Mouse (Mus musculus): ENCODE results near the gene Nfe2l2.

Gene Nfe2l2

DNA sequence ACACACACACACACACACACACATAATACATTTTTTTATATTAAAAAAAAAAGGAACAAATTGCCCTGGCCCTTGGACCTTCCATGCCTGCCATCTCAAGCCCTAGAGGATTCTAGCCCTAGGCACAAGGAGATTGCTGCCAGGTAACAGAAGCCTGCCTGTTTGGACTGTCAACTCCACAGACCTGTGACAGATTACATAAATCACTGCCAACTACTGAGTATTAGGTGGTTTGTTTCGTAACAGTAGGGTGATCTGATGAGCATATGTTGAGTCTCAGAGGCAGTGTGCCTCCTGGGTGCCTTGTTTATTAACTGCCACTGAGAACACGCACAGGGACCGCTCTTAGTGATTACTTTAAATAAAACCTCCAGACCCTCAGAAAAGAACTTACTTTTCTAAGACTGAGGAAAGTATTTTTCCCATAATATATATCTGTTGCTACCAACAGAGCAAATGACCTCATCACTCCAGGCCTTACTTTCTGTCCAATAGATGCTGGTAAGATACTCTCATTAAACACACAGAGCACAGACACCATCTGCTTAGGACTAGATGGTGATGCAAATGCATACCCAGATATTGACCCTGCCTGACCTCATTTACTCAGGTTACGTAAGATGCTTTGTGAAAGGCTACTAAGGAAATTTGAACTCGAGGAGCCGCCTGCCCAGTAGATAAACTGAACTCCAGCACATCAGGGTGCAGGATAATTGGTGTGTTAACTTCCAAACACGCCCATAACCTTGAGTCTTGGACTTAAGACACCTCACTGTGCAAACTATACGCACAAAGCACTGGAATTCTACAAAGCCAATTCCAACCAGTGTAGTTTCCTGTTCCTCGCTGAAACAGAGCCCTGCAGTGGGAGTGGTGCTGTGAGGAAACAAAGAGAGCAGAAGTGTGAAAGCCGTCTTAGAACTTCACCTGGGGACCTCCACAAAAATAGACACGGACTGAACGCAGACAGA lies 11.9 kb upstream of the Nfe2l2 start:
- peak in 1 of 2 experiments; percentile 55 for DNase-seq (ENCODE audit: inconsistent age in 2 of 2, low spot score in 1 of 2)

DNA sequence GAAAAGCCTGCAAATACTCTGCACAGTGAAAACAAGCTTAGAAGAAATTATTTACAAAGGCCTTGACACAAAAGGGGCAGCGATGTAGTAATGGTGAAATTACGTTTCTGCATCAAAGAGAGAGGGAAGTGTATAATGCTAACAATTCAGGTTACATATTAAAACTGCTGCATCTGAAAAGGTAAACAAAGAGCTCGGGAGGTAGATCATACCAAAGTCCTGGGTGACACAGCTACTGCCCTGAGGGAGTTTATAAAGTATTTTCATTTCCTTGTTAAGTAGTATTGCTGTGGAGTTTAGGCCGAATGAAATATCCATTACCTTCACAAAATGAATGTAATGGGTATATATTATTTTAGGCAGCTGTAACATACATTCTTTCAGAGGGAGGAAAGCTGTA lies 10.3 kb upstream of the Nfe2l2 start:
- DNase-seq (ENCODE audit: inconsistent age in 2 of 2, low spot score in 1 of 2) = no peak

DNA sequence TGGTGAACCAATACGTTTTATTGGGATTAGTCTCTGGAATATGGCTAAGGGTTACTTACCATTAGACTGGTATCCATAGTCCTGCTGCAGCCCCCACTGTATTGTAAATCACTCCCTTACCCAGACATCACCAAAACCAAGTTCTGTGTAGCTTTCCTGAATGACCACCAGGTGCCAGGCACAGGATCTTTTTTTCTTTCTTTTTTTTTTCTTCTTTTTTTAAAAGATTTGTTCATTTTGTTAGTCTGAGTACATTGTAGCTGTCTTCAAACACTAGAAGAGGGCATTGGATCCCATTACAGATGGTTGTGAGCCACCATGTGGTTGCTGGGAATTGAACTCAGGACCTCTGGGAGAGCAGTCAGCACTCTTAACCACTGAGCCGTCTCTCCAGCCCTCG lies 8.6 kb upstream of the Nfe2l2 start:
- DNase-seq (ENCODE audit: inconsistent age in 2 of 2, low spot score in 1 of 2) = no peak

DNA sequence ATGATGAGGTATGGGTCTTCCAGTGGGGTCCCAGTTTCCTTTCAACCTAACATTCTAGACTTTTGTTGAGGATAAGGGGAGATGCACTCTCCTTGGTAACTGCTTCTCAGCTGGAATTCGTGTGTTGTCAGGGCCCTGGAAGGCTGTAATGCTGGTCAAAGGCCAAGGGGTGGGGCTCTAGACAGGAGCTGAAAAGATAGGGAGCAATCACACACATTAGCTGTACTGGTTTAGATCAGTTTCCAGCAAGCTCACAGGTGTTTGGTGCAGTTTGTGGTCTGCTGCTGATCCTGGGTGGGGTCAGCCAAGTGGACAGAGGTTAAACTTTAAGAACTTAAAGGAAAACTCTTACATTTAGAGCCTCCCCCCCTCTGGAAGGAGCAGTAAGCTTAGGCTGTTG lies 3.0 kb upstream of the Nfe2l2 start:
- DNase-seq (ENCODE audit: inconsistent age in 2 of 2, low spot score in 1 of 2) = peak in 1 of 2 experiments; percentile 57

DNA sequence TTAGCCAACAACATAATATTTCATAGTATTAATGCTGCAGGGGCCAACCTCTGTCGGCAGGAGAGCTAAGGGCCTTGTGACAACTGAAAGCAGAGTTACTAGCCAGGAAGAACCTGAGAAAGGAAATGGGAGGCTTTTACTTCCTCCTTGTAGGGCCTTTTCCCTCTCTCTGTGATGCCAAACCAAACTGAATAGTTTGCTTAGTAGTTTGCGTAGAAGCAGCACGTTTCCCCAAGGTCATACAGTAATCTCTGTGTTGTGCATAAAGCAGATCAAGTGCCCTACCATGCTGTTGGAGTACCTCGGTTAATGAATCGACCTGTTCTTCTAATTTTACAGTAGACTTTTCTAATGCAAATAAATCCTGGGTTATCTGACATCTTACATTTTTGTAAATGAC lies 2.0 kb upstream of the Nfe2l2 start:
- DNase-seq (ENCODE audit: inconsistent age in 2 of 2, low spot score in 1 of 2) = no peak

DNA sequence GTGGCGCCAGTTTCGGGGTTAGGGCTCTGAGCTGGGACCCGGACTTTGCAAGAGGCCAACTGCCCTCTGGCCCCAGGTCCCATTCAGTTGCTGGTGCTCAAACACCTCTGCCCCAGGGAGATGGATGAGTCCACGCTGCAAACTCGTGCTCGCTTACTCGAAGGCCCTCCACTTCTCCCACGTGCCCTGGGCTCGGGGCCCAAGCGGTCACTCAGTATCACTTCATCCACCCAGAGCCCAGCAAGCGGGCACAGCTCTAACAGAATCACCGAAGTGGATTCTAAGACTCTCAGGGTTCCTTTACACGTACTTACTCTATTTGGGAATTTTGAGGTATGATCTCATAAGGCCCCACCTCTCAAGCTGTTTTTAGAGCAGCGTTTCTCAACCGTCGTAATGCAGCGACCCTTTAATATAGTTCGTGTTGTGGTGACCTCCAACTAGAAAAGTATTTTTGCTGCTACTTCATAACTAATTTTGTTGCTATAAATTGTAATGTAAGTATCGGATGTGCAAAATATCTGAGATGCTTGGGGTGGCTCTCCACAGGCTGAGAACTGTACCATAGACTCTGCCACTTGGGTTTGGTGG lies 816 bp upstream of the Nfe2l2 start:
- peak in 1 of 2 experiments; percentile 10 for DNase-seq (ENCODE audit: inconsistent age in 2 of 2, low spot score in 1 of 2)

DNA sequence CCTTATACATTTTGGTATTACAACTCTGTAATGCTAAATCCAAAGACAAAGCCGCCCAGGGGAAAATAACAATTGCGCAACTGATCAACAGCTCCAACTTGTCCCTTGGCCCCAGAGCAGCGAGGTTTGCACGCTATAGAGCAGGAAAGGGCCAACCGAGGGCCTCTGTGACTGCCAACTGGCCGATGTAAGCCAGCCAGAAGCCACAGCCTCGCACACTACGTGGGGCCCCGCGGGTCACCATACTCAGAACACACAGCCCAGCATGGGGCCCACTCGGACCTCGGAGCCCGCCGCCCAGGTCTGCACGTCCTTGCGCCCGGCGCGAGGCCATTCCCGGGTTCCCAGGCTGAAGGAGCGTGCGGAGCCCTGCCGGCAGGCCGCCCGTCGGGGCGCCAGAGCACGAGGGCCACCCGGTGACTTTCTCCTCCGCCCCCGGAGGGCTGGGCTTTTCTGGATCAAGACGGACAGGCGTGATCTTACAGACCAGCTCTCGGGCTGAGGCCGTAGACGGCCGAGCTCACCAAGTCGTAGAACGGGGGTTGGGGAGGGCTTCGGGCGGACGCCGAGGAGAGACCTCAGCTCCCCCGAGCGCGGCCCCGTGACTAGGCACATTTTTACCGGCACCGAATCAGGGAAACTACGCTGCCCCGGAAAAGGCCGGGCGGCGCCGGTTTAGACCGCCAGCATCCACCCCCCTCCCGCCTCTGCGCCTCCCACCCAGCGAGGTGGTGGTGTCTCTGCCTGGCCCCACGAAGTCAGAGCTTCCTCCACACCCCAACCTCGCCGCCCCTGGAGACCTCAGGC lies 863 bp downstream of the Nfe2l2 start:
- DNase-seq (ENCODE audit: inconsistent age in 2 of 2, low spot score in 1 of 2) = peak; percentile 93 to 98

DNA sequence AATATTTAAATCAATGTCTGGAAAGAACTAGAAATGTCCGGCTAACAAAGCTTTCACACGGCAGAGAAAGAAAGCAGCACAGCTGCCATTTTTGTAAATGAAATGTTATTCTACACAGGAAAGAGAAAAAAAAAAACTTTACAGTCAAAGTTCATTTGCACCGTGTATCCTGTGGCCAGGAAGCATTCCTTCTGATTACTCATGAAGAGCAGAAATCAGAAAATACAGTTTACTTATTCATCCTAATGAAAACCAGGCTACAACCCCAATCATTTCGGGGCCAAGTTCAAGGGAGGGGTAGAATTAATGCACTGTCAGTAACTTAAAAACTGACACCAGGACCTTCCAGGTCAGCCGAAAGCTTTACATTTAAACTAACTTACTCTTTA lies 1.9 kb downstream of the Nfe2l2 start:
- DNase-seq (ENCODE audit: inconsistent age in 2 of 2, low spot score in 1 of 2) = no peak

DNA sequence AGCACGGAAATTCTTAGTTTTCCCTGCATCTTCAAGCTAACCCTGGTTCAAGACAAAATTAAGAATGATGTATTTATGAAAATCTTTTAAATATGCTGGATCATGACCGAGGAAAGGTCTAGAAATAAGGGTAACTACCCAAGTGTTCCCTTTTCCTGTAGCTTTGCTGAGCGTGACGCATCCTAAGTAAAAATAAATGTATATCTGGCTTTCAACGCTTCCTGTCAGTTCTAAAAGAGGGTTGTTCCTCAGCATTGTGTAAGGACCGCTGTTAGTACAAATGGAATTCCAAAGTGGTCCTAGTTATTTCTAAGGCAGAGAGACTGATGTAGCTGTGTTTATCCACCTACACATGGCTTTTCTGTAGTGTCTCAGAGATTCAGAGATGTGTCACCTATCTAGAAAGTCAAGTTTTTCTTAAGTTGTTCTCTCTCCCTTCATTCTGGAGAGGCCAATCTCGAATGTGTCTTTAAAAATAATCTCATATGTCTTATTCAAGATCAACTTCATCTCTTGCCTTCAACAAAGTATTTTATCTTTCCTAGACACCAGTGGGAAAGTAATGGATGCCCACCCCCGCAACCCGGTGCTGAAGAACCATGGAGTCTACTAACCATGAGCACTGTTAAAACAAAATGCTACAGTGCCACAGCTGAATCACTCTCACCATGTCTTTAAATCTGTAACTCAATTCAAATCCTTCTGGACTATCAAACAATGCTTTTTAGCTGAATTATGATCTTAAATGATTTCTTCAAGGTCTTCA lies 2.4 kb downstream of the Nfe2l2 start:
- peak in 1 of 2 experiments; percentile 63 for DNase-seq (ENCODE audit: inconsistent age in 2 of 2, low spot score in 1 of 2)

DNA sequence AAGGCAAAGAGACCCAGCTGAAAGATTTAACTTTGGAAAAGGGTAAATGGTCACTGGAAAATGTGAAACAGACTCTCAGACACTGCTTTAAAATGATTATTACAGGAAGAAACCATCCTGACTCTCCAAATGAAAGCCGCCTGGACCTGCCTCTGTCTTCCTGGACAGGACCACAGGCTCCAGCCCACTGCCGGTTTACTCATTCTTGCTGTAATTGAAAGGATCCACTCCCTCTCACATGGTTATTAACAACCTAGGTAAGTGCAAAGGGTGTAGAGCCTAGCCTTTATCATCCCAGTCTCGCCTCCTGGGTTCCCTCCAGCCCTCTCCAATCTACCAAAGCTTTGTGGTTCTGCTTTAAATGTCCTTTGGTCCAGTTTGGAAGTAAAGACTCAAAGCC lies 3.2 kb downstream of the Nfe2l2 start:
- DNase-seq (ENCODE audit: inconsistent age in 2 of 2, low spot score in 1 of 2) = peak in 1 of 2 experiments; percentile 54

DNA sequence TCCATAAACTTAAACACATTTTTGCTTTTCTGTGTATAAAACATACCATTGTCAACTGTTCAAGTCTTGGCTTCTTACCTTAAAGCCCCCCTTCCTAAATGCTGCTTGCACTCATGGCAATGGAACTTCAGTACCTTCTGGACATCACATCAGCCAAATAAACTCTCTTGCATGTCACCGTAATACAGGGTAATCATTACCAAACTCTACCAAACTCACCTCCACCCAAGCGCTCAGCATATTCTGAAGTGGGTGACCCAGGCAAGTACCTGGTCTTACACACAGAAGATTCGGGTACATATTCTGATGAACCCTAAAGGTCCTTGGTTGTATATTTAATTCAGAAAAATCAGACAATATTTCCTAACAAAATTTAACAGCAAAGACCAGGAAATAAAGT lies 3.9 kb downstream of the Nfe2l2 start:
- no peak for DNase-seq (ENCODE audit: inconsistent age in 2 of 2, low spot score in 1 of 2)

DNA sequence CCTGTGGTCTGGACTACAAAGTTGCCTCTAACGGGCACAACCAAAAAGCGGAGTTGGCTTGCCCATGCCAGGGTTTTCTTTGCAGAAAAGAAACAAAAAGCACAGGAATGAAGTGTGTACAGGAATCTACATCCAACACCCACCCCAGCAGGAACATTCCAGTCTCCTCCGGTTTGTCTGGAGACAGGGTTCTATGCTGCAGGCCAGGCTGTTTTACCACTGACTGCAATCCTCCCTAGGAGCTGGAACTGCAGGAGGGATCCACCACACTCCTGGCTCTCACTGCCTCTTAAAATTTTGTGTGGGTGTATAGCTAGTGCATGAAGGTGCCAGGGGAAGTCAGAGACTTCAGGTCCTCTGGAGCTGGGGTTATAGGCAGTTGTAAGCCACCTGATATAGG lies 5.6 kb downstream of the Nfe2l2 start:
- DNase-seq (ENCODE audit: inconsistent age in 2 of 2, low spot score in 1 of 2) = no peak

DNA sequence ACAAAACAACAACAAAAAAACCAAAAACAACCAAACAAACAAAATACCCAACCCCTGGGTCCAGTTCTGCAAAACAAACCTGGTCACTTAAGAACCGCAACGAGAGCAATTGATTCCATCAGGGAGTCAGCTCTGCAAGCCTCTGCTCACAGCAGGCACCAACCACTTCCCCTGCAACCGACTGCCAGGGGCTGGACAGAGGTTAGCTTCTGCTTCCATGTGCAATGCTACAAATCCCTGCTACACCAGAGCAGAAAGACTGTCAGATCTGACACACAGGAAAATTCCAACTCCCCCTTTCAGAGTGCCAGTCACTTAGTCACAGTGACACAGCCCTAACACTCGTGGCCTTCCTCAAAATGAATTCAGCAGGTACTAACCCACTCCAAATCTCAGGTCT lies 6.4 kb downstream of the Nfe2l2 start:
- DNase-seq (ENCODE audit: inconsistent age in 2 of 2, low spot score in 1 of 2) = no peak

DNA sequence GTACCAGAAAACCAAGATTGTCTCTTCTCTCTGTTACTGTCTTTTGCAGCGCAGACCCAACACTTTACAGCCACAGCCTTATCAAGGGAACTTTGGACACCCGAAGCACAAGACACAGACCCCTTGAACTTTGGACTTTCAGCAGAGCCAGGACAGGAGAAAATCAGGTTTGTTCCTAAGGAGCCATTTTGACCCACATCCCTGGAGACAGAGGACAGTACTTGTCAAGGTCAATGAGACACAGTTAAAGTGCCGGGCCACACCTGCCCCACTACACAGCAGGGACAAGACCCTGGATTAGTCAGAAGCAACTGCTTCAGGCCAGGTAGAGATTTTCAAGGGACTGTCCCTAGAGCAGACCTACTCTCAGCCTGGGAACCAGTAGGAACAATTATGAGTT lies 7.2 kb downstream of the Nfe2l2 start:
- DNase-seq (ENCODE audit: inconsistent age in 2 of 2, low spot score in 1 of 2) = no peak

DNA sequence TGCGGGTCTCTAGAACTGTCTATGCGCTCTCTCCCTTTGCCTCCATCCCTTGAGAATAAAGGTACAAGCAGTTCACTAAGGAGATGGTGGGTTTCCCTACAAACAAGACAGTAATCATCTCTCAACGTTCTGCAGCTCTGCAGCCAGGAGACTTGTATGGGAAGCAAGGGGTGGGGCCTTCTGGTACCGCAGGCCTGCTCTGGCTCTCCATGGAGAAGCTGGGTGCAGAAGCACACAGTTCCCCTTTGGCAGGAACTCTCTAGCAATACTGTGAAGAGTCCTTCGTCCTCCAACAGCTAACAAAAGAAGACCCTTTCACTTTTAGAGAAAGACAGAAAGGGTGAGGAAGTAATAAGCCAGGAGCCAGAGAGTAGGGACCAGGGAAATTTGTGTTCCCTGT lies 8.1 kb downstream of the Nfe2l2 start:
- DNase-seq (ENCODE audit: inconsistent age in 2 of 2, low spot score in 1 of 2) = no peak

DNA sequence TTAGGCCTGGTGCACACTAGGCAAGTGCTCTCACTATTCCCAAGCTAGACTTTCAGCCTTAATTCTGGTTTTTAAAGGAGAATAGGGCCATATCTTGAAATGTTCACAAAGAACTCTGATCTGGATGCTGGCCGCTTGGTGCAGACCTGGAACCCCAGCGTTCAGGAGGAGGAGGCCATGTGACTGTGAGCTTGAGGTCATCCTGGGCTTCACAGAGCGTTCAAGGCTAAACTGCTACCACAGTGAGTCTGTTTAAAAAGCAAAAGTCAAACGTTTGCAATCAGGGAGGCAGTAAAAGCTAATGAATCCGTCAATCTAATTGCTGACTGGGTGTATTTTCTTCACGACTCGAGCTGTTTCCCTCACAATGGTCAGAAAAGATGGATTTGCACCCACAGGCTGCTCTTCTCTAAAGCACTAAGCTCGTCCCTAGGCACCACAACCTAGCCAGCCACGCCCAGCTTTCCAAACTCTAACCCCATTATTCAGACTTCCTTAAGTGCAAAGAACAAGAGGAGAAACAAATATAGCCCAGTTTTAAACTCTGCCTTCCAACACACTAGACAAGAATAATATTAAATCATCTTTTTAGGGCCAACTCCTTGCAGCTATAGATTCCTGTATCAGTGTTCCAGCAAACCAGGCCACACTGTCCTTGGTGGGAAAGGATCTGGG lies 8.6 kb downstream of the Nfe2l2 start:
- DNase-seq (ENCODE audit: inconsistent age in 2 of 2, low spot score in 1 of 2) = peak; percentile 60 to 80

DNA sequence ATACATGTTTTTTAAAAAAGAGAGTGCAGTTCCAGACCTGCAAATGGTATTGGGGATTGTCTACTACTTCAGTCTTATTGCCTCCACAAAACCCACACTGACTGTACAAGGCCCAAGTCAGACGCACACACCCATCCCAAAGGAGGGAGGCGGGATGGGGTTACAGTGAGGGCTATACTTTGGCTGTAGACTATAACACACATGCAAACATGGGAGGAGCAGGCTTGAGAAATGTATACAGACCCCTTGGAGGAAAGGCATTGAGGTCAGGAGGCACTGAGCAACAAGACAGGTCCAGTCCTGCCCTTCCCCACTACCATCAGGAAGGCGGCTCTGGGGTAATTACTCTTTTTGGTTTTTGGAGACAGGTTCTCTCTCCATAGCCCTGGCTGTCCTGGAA lies 9.5 kb downstream of the Nfe2l2 start:
- DNase-seq (ENCODE audit: inconsistent age in 2 of 2, low spot score in 1 of 2) = peak in 1 of 2 experiments; percentile 38

DNA sequence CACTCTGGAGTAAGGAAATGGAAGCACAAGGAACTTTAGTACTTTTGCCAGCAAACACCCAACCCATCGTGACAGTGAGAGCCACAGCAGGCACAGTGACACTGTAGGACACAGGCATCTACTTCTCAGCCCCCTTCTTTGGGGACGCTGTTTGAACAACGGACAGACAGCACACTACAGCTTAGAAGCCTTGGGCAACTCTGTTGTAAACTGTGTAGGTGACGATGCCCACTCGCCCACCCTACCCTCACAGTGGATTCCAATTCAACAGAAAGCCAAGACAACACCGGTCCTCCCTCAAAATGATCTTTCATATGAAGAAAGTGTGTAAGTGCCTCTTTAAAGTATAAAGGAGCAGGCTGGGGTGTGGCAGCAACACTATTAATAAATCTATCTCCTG lies 12.1 kb downstream of the Nfe2l2 start:
- no peak for DNase-seq (ENCODE audit: inconsistent age in 2 of 2, low spot score in 1 of 2)

DNA sequence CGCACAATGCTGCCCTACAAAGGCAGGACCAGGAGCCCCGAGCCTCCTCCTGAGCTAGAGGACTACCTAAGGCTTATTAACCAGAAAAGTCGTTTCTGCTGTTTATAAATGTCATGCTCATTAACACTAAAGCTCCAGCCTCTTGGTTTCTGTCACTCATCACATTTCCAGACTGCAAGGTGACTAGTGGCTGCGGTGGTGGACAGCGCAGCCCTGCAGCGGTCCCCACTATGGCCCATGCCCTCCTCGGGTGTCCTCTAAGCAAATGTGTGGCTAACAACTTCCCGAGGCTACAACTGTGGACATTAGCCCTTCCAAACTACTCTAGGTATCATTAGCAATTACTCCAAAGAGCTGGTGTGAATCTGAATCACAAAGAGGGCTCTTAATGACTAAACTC lies 13.1 kb downstream of the Nfe2l2 start:
- no peak for DNase-seq (ENCODE audit: inconsistent age in 2 of 2, low spot score in 1 of 2)

DNA sequence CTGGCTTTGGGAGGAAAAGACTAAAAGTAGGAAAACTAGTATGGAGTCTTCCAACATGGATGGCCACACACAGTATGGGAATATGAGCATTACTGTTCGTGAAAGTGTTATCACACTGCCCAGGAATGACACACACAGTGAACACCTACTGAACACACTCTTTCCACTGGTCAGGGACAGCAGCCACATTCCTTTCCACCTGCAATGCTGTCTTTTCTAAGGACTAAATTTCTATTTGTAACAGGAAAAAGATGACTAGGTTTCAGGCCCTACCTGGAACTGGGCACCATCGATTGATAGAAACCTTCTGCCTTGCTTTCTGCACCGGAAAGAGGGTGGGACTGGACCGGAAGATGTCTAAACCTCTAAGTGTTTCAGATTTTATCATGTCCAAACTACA lies 13.8 kb downstream of the Nfe2l2 start:
- DNase-seq (ENCODE audit: inconsistent age in 2 of 2, low spot score in 1 of 2) = no peak
